Mouse (Mus musculus) CH12F3 (cell line): ENCODE data around the gene Grik2.
"Not testable (repeated sequence)": the region's sequence is repeated elsewhere in the genome, so short reads cannot be mapped to it uniquely, and the experiment has no call there.

Source experiments
- in situ Hi-C: fragments of 300-500 bp; cut with MboI; formaldehyde crosslinking; loops from 2 replicates; pipeline ENCODE4 v1.14.3; 2020; ENCODE audit warnings: low sequenced_read_pairs

The Grik2 gene

DNA sequence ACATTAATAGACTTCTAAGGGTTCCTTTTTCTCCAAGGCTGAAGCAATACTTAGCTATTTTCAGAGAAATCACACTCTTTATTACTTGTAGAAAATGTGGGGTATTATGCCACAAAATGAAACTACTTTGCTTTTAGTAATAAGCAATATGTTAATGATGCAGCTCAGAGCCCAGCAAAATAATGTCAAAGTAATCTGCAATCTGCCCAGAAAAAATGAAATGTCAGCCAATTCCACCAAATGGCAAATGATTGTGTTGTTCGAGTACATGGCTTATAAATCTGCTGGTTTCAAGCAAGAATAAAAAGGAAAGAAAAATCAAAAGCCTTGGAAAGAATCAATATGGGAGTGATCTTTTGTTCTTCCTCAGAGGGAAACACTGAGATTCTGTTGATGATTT lies 136.2 kb downstream of the Grik2 start:
- in situ Hi-C loops: no loop called here

- in situ Hi-C loops: no loop called here
Observed at GRCm38 (mm10) chr10:49647116-49647515, 141.4 kb downstream of the Grik2 start.

DNA sequence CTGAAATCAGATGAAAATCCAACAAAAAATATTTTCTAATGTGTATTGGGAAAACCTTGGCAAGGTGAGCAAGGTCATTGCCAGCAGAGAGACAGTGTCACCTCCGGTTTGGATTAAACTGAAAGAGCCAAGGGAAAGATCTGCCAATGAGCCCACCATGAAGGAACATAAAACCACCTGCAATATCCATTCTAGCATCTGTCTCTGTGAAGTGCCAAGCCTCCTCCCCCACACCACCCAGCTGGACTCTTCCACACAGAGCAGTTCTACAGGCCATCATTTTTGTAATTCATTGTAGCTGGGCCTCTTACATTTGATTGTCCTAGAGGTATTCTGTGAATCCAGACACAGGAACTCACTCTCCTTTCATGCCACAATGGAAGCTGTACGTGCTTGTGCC lies 148.7 kb downstream of the Grik2 start:
- in situ Hi-C loops: no loop called here

DNA sequence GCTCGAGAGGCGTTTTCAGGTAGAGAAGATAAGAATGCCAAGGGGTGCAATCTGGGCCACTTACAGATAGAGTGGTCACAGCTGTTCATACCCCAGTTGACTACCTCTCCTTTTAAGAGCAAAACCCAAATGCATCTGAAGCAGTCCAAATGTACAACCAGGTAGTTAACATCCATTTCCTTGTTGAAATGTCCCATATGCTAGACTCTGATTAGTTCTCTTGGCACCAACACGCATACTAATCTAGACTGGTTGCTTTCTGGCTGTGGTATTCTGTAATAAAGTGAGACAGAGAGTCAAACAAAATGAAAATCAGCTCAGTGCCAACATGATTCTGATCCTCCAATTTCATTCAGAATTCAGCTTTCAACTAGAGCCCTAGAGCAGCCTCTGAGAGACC lies 164.6 kb downstream of the Grik2 start:
- in situ Hi-C loops: no loop called here

DNA sequence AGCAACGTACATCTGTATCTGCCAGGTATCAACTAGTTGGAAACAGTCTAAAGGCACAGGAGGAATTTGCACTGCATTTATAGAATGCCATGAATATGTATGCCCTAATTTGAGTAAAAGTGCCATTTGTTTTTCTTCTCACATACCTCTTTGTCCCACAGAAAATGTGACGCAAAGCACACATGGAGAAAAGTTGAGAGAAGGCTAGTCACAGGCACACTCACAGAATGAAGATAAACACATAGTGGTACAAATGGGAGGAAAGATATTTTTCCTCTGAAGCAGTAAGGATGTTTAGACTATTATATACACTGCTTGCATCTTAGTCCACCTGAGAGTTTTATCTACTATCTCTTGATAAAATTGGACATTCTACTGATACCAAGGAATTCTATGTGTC lies 190.9 kb downstream of the Grik2 start:
- in situ Hi-C loops: no loop called here

- in situ Hi-C loops: no loop called here
Observed at GRCm38 (mm10) chr10:49573514-49573913, 215.1 kb downstream of the Grik2 start.

- in situ Hi-C loops: no loop called here
Observed at GRCm38 (mm10) chr10:49559872-49560407, 228.6 kb downstream of the Grik2 start.

- in situ Hi-C loops: no loop called here
Observed at GRCm38 (mm10) chr10:49542249-49542648, 246.3 kb downstream of the Grik2 start.

DNA sequence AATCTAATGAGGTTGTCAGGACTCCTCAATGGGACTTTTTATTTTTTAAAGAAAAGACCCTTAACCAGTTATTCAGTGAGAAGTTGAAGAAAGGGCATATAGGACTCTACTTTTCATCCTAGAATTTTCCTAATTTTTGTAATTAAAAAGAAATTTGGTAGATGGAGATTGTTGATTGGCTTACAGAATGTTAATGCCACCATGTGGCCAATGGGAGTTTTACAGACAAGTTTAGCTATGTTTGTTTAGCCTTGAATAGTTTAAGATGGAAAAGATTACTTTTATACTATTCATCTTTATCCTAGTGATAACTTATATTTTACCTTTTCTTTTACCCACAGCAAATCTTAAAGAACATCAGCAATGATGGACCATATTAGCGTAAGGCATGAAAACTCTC lies 268.8 kb downstream of the Grik2 start:
- in situ Hi-C loops: no loop called here

DNA sequence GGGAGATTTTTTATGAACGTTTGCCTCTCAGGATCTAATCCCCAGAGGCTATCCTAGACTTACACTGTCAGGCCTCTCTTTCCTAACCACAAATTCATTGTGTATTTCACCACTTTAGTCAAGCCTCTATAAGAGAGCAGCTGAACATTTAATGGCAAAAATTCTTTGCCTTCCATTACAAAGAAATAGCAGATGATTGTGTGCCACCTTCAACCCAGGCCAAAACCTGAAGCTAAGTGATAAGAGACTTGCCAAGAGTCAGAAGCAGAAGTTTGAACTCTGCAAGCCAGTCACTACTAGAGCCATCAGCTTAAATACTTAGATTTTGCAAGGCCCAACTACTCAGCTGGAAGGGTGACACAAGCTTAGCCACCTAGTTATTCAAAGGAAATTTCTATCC lies 287.9 kb downstream of the Grik2 start:
- in situ Hi-C loops: no loop called here

DNA sequence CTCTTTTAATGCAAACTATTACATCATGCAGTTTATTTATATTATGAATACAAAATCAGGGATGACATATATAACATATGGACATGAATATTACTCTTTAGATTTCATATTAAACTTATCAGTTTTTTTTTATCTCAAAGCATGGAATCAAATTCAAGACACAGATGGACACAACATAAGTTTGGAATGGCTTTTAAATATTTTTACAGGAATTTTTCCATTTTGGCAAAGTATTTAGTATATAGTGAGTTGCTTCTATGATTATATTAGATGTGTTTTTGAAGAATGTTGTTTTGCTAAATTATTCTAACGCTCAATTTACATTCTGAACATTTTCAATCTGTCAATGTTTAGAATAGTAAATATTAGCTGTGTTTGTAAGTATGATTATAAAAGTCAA lies 291.3 kb downstream of the Grik2 start:
- in situ Hi-C loops: no loop called here

DNA sequence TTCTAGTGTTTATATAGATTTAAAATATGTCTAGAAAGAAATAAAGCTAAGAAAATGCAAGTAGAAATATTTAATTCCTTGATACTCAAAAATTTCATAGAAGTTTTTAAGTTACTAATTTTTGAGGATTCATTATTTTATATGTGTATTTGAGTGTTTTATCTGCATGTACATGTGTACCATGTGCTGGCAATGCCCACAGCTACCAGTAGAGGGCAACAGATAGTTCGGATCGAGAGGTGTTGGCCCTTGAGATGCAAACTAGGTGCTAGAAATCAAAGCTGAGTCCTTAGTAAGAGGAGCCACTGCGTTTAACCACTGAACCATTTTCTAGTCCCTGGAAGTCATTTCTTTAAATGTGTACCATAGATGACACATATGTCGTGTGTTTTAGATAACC lies 307.1 kb downstream of the Grik2 start:
- in situ Hi-C loops: no loop called here

DNA sequence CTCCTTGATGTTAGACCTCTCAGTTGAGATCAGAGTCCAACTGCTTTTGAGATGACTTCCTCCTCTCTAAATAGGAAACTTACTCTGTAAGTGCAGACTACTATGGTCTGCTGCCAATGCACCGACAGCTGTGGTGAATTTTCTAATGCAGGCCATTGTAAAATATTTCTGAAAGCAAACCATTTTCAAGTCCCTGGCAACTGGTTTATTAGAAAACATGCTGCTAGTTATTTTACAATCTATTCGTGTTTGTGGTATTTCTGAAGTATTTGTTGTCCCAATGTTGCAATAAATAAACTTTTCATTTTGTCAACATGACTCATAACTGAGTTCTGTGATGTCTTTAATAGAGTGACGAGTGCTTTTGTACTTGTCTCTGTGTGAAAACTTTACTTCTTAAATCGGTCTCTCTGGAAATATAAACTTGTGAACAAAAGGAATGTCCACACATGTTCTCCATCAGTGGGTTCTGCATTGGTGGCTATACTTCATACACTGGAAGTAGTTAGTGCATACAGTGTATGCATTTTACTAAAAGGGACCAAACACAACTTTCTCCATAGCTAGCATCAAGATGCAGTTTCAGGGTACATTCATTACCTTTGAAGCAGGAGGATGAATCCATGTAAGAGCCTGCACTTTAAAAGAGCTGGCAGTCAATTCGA lies 308.3 kb downstream of the Grik2 start:
- in situ Hi-C loops: no loop called here

GRCm38 (mm10) chr10:49473613-49474012 lies 315.0 kb downstream of the Grik2 start:
- in situ Hi-C loops: no loop called here

- in situ Hi-C loops: no loop called here
Observed at GRCm38 (mm10) chr10:49456791-49457190, 331.8 kb downstream of the Grik2 start.

GRCm38 (mm10) chr10:49453535-49453934 lies 335.0 kb downstream of the Grik2 start:
- in situ Hi-C loops: no loop called here

- in situ Hi-C loops: no loop called here
Observed at GRCm38 (mm10) chr10:49441369-49441768, 347.2 kb downstream of the Grik2 start.

GRCm38 (mm10) chr10:49437057-49437456 lies 351.5 kb downstream of the Grik2 start:
- in situ Hi-C loops: no loop called here

GRCm38 (mm10) chr10:49436301-49436700 lies 352.3 kb downstream of the Grik2 start:
- in situ Hi-C loops: no loop called here

GRCm38 (mm10) chr10:49432825-49433224 lies 355.7 kb downstream of the Grik2 start:
- in situ Hi-C loops: no loop called here

DNA sequence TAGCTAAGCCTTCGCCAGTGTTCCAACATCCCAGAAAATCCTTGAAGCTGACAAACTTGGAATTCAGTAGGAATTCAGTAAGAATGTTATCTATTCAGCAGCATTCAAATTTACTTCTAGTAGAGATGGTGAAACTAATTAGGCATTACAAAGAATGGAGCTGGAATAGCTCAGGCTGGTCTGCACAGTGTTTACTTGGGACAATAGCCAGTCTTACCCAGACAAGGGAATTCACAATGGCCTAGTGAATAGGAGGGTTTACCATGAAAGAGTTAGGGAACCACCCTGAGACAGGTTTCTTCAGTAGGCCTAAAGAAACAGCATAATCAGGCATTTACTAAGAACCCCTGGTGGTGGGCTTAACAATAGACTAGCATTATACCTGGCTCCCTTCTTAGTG lies 371.4 kb downstream of the Grik2 start:
- in situ Hi-C loops: not testable (repeated sequence)

GRCm38 (mm10) chr10:49382996-49383395 lies 405.6 kb downstream of the Grik2 start:
- in situ Hi-C loops: no loop called here

DNA sequence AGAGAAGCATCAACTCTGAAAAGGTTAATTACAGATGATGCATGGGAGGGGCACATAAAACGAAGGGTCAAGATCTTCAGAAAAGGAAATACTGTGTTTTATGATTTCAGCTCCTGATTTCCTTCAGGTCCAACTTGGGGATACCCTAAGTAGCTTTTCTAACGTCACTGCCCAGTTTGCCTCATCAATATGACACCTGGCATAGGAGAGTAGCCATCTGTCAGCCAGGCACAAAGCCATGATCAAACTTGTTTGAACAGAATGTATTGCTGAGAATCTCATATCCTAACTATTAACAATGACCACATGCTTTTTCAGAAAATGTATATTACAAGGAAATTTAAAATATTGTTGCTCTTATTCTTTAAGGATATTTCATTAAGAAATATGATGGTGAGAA lies 406.7 kb downstream of the Grik2 start:
- in situ Hi-C loops: no loop called here
